Mouse (Mus musculus): ENCODE data around the gene Pla2g4c.
A peak's percentile ranks its signal among the peaks of the same experiment; 100 is the strongest.
"Not testable (repeated sequence)": the region's sequence is repeated elsewhere in the genome, so short reads cannot be mapped to it uniquely, and the experiment has no call there.

The Pla2g4c gene

DNA sequence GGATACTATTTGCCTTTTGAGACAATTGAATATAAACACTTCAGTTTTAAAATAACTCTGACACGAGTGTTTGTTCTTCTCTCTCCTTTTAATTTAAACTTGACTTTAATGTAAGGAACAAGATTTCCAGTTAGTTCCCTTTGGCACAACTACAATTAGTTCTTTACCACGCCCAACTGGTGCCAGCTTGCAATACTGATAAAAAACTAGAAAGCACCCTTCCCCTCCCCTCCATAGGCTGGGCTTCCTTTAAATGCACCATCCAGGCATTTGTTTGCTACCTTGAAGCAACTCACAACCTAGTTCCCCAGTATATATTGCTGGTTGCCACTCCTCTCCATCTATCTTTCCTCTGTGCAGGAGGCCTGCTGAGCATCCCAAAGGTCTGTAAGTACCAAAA, at the start of gene Pla2g4c:
Gene Pla2g4c (plus strand): TSS at position 340 of the 400 bp plus-strand sequence.
- DNase-seq (ENCODE audit: low spot score): no peak

DNA sequence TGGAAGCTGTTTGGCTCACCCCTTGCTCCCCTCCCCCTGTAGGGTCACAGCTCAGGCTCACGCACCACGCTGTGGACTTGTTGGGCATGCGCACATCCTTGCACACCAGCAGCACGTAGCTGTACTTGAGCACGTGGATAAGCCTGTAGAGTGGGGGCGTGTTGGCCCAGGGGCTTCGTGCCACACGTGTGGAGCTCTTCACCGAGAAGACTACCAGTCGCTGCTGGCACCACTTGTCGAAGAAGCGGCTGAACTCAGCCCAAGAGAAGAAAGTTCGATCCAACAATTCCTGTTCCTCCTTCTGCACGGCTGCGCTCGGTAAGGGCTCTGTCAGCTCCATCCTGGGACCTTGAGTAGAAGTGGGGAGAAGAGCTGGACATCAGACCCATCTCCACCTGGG, 47.4 kb upstream of the Pla2g4c start, which contains the start of gene Lig1:
Gene Lig1 (plus strand): TSS at position 203 of the 400 bp plus-strand sequence.
- DNase-seq (ENCODE audit: low spot score): no peak

DNA sequence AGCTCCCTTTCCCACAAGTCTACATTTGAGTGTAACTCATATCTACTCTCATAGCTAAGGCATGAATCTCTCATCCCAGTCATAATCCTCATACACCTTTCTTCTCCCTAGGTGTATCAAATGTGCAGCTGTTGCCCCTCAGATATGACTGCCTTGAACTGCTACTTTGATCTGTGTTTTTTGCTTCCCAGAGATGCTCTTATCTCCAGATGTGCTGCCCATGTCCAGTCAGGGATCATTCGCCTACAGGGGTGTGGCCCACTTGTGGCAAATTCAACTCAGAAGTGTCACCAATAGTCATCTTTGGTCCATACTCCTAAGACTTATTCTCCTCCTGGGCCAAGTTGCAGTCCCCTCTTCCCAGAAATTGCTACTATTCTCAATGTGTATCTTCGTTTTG, 46.6 kb upstream of the Pla2g4c start:
- no peak for DNase-seq (ENCODE audit: low spot score)

DNA sequence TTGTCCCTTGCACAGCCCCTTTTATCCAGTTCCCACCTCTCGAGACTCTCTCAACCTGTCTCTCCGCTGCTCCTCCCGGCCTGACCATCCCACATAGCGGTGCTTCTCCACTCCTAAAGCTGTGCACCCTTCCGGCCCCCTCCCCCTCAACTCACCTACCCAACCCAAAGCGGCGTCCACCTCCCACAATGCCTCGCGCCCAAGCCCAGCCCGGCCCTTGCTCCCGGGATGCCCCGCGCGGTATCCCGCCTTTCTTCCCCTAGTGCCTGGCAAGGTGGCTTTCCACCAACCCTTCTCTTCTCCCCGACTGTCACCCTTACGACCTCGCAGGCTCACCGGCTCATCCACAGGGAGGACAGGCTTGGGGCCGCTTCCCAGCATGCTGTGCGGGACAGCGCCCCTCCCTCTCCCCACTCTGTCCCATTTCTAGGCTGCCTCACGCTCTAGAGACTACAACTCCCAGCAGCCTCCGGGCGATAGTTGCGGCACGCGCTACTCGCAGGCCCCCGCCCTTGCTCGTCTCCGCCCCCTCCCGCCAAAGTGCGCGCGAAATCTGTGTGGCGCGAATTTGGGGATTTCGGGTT, 46.1 kb upstream of the Pla2g4c start, which contains the start of gene Zswim9:
Gene Zswim9 (minus strand): TSS at position 414 of the 584 bp plus-strand sequence.
- peak; percentile 94 for DNase-seq (ENCODE audit: low spot score)

DNA sequence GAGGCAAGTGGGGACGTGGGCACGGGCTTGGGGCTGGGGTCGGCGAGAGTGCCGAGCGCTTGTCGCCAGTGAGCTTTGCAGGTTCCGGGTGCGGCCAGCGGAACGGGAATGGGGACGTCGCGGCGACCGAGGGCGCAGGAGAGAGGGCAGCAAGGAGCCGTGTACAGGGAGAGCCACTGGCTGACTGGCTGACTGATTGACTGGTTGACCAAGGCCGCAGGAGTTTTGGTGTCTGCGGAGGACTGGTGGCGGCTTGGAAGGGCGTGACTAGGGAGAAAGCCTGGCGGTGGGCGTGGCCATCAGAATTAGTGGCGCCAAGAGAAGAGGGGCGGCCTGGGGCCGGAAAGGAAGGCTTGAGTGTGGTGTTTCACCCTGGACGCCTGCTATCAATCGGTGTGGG, 45.5 kb upstream of the Pla2g4c start:
- not testable (repeated sequence) for DNase-seq (ENCODE audit: low spot score)

DNA sequence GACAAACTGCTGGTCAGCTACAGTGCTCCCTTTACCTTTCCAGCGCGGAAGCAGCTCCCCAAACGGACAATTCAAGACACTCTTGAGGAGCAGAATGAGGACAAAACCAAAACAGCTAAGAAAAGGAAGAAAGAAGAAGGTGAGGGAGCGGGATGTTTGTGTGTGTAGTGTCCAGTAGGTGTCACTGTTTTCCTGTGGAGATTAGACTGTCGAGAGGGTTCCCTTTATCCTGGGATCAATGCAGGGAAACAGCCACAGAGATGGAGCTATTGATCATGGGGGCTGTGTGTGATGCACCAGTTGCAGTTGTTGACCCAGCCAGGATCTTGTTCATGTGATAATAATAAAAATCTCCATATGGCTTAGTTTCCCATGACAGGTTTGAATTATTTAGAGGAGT, 35.8 kb upstream of the Pla2g4c start:
- peak; percentile 44 for DNase-seq (ENCODE audit: low spot score)

DNA sequence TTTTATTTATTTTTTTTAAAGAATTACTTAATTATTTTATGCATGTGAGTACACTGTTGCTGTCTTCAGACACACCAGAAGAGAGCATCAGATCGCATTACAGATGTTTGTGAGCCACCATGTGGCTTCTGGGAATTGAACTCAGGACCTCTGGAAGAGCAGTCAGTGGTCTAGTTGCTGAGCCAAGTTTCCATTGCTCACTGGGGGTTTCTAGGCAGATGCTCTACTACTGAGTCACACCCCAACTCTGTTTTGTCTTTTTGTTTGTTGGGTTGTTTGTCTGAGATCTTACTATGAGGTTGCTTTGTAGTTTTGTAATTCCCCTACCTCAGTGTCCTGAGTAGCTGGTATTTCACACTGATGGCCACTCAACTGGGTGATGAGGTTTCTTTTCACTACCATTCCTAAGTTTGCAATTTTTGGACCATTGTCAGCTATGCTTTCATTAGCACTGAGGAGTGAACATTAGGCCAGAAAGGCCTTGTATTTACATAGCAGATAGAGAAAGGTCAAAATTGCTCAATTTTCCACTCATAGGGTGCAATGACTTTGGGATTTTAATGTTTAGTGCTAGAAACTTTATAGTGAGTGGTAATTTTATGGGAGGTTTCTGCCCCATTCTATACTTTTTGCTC, 34.3 kb upstream of the Pla2g4c start:
- no peak for DNase-seq (ENCODE audit: low spot score)

DNA sequence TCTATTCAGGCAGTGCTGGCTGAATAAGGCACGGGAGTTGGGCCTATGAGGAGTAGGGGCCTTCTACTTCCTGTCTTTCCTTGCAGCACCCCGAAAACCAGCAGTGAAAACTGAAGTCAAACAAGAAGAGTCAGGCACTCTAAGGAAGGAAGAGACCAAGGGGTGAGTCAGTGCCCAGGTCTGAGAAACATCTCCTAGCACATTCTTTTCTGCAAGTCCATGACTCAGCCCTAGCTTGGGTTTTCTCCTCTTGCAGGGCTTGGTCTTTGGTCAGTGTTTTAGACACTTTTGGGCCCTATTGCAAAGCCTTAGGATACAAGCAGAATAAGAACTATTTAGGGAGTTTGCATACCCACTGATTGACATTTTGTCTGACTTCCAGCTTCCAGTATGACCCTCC, 33.1 kb upstream of the Pla2g4c start:
- DNase-seq (ENCODE audit: low spot score): no peak

DNA sequence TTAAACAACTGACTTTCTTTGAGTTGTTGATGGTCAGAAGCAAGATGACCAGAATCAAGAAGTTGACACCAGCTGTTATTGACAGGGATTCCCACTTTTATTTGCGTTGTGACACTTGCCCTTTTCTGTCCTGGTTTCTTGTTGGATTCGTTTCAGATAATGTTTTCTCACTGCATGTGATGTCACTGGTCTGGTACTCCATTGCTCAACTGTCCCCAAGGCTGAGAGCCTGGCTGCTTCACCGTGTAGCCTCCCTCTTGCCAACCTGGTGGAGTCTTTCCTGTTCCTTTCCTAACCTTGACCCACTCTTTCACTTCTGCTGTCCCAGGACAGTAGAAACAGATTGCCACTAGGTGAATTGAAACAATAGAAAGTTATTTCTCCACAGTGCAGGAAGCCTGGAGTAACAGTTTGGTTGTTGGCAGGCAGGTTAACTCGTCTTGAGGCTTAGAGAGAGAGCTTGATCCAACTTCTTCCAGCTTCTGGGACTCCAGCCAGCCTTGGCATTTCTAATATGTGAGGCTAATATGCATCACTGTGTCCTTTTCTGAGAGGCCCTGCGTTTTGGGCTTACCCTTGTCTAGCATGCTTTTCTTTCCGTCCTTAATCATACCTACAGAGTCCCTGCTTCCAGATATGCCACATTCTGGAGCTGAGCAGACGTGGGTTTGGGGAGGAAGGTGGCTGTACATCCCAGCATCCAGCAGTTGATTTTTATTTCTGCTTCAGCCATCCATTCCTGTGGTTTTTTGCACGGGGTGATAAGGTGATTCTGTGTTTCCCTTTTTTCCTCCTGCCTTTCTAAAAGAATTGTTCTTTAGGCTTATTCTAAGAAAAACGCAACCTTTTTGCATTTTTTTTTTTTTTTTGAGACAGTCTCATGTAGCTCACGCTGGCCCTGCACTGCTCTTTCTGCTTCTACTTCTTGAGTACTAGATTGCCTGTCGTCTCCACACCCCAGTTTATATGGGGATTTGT, 30.3 kb upstream of the Pla2g4c start:
- no peak for DNase-seq (ENCODE audit: low spot score)

DNA sequence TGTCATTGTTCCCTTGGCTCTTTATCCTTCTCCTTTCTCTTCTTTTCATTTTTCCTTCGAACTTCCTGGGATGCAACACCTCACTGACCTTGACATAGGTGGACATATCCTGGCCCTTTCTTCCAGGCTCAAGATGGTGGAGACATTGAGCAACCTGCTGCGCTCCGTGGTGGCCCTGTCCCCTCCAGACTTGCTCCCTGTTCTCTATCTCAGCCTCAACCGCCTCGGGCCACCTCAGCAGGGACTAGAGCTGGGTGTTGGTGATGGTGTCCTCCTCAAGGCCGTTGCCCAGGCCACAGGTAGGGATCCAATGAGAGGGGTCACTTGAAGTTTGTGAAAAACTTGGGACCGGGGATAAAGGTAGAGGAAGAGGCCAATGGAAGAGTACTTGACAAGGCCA, 29.2 kb upstream of the Pla2g4c start:
- no peak for DNase-seq (ENCODE audit: low spot score)

DNA sequence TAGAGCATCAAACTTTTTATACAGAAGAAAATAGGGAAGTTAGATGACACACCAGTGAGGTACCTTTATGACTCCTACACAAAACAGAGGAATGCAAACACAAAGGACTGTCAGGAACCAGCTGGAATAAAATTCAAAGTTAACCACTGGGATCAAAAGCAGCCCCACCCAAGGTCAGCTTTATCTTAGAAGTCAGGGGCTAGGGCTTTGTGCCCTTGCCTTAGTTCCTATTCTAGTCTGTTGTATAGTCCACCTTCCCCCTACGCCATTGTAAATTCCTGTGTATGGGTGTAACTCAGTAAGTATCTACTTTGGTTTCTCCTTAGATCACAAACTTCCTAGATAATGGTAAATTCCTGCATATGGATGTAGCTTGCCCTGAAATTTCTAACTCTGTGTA, 26.8 kb upstream of the Pla2g4c start:
- DNase-seq (ENCODE audit: low spot score): no peak

DNA sequence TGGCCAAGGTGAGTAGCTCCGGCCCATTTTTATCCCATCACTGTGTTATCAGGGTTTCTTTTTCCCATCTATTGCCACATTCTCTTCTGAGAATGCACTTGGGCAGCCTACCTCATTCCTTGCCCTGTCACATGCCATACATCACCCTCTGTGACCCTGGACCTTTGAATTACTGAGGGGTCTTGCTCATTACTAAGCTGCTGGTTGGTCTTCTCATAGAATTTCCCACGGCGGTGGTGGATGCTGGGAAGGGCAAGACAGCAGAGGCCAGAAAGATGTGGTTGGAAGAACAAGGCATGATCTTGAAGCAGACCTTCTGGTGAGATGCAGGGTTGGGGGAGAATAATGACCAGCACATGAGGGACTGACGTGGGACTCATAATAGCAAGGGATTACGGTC, 25.6 kb upstream of the Pla2g4c start:
- DNase-seq (ENCODE audit: low spot score): no peak

DNA sequence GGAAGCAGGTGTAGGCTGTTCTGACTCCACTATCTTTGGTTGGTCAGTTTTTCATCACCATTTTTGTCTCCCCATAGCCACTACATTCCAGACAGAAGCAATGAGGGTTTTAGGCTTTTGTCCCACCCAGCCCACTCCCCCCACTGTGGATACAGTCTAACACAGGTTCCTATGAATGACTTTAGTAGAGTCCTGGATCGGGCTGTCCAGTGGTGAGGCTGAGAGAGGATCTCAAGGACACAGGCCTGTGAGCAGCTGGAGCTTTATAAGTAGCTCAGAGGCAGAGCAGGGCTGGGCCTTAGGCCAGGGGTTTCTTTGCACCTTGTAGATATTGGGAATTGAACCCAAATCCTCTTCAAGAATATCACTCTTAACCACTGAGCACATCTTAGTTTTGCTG, 22.8 kb upstream of the Pla2g4c start:
- DNase-seq (ENCODE audit: low spot score): no peak

DNA sequence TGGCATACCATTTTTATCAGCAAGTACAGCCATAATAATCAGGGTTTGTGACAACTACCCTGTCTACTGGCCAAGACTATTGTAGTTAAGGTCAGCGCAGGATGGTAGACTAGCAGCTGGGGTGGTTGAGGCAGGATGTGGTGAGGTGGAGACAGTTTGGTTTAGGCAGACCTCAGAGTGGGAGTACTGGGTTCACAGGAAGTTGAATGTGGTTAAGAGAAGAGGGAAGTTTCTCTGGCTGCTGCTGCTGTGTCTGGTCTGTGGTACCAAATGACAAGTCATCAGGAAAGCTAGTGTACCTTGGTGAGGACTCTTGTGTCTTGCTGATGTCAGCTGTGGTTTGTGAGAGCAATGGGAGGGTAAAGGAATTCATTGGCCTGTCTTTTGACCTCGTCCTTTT, 21.7 kb upstream of the Pla2g4c start:
- no peak for DNase-seq (ENCODE audit: low spot score)

DNA sequence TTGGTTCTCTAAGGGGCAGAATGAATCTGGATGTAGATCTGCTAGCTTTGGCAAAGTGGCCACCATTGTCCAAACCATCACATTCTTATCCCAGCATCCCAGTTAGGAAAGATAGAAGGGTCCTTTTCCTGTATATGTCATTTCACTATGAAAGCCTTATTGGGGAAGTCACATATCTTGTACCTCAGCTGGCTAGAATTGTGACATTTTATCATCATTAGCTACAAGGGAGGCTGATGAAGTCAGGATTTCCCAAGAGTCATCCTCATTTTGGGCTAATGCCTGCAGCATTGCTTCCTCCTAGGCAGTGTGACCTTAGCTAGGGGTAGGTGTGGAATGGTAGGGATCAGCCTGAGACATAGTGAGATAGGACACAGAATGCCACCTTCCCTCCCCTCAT, 21.1 kb upstream of the Pla2g4c start:
- no peak for DNase-seq (ENCODE audit: low spot score)

DNA sequence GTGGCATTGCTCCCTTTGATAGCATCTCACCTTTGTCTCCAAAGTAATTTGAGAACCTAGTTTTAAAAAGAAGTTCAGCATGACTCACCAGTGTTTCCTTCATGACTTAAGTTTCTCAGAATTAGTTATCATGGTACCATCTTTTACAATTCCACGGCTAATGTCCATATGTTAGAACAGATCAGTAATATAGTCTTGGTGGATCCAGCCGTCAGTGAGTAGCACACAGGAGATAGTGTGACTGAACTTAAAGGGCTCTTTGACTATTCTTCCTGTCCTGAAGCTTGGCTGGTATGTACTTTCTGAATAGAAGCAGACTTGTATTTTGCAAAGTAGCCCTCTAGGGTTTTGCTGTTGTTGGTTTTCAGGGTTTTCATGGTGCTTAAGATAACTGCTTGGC, 15.0 kb upstream of the Pla2g4c start:
- DNase-seq (ENCODE audit: low spot score): no peak

DNA sequence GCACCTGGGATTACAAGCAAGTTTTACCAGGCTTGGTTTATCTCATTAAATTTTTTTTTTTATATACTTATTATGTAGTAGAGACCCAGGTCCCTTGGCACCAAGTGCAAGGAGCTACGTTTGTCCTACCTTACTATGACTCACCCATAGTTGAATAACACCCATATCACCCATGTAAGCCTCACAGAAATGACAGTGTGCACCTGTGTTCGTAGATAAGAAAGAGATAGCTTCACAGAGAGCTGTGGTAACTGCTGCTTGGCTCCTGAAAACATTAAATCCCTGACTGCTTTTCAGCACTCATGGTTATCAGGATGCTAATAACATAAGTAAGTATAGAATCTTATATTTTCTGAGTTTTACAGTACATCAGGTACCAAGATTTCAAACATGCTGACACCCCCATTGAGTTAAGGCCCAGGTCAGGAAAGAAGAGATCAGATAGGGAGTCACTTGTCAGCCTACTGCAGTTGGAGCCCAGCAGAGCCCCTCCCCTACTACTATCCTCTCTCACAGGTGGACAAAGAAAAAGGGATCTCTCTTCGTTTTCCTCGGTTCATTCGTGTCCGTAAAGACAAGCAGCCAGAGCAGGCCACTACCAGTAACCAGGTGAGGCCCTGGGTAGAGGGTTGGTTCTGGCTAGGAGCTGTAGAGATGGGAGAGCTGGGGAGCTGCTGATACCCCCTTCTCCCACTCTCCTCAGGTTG, 13.8 kb upstream of the Pla2g4c start:
- no peak for DNase-seq (ENCODE audit: low spot score)

DNA sequence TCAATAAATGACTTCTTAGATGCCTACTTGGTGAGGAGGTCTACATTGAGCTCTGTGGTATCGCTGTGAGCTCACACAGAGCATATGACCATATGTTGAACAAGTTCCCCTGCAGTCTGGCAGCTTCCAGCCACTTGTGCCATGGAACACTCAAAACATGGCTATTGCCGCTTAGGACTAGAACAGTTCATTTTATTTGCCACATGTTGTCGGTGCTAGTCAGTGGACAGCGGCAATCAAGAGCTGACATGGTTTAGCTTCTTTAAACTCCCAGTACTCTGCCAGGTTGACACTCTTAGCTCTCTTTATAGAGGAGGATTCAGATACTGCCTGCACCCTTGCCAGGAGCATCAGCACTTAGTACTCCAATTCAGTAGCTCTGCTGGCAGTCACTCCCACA, 13.1 kb upstream of the Pla2g4c start:
- DNase-seq (ENCODE audit: low spot score): no peak

DNA sequence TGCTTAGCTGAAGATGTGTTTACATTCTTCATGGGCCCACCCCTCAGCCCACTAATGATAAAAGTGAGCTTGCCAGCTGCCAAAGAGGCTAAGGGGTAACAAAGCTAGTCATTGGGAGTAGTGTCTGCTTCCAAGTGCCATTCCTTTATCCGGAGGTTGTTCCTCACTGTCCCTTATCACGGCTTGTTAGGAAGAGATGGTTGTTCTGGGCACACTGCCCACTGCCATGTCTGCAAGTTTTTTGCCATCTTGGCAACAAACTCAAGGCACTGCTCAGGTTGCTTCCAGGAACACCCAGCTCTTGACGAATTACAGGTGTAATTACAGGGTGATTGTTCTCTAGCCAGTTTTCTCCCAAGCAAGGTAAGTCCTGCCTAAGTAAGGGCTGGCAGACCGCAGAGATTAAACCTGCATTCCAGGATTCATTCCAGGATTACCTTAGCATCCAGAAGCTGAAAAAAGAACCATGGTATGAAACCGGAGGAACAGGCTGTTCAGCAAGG, 10.3 kb upstream of the Pla2g4c start:
- DNase-seq (ENCODE audit: low spot score): peak; percentile 22

DNA sequence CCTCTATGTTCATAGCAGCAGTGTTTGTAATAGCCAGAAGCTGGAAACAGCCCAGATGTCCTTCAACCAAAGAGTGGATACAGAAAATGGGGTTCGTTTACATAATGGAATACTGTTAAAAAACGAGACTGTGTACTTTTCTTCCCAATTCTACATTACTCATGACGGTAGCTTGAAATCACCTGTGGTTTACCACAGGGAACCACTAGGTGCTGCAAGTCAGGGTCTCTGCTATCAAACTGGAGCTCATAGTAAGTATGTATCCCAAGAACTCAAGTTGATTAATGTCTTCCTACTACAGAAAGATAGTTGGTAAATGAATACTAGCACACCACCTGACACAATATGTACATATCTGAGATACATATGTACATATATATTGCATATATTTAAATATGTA, 3.0 kb upstream of the Pla2g4c start:
- no peak for DNase-seq (ENCODE audit: low spot score)

DNA sequence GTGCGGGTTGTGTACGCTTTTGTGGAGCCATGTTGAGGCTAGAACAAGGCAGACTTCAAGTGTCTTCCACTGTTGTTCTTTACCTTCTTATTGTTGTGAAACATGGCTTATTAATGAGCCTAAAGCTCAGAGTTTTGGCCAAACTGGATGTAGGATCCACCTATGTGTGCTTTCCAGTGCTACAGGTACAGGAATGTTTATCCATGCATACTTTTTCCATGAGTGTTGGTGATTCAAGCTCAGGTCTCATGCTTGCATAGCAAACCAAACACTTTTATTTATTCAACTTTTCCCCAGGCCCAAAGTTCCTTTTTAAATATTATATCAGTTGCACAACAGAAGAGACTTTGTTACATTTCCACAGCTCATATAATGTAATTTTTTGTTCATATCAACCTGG, 6.1 kb downstream of the Pla2g4c start:
- no peak for DNase-seq (ENCODE audit: low spot score)

DNA sequence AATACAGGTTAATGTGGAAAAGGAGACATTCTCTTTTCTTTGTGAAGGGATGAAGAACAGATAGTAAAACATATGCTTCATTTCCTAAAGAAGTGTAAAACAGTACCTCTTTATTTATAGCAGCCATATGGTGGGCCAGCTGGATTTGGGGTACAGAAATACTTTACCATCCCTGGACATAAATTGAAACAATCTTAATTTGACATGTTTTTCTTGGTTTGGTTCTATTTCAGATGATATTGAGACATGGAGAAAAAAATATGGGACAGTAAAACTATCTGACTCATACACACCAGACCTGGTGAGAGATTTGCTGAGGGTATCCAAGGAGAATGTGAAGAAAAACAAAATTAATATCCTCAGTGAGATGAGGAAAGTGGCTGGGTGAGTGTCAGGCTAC, 31.5 kb downstream of the Pla2g4c start:
- no peak for DNase-seq (ENCODE audit: low spot score)

Data from MN1 (cell line).